Mouse (Mus musculus): ENCODE measurements around the gene Prrc2c.

DNA sequence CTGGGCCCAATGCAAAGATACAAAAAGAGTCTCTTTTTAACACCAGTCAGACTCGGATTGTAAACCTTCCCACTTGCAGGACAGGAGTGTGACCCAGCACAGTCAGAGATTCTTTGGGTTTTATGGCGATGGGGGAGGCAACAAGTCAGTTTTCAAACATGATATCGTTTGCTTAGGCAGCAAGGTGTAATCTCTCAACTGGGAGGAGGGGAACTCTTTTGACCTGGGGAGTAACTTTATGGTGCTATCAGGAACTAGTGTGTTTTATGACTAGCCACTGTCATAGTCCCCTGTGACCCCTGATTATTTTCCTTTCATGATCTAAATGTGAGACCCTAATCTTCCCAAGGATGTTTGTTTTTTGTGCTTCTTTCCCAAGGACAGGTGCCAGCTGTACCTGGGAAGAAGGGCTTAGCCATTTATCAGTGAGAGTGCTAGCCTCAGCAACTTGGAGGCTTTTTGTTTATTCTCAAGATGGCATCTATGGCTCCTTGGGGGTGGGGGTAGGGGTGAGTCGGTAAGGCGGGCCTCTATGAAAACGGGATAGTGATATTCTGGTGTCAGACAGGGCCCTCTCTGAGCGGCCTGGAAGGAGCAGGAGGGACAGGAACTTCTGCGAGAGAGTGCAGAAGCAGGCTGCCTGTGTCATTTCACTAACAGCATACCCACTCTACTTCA is 39.8 kb downstream of the Prrc2c start:
- TF ChIP-seq EP300 (optimal IDR thresholded peaks at IDR 0.05) (no peak), CTCF (IDR thresholded peaks at IDR 0.05; ENCODE audit: low read depth) (no peak)
